ENCODE assay signal across 12 mouse cellular contexts in the genomic region with DNA sequence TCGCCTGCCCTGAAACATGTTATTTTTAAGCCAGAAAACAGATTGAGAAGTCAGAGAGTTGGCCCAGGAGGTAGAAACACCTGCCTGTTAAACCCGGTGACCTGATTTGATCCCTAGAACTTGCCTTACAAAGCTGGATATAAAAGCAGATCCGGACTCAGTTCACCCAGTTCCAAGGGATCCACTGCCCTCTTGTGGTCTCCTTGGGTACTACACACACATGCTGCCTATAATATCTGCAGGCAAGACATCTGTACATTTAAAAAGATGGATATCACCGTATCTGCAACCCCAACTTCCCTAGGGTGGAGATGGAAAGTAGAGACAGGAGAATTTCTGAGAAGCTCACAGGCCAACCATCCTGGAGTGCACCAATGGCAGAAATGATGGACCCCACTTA. TPM values are rescaled to one million over a fixed set of nuclear protein-coding genes. Genes with fewer than 3 reads are reported as not detected.
A peak's percentile ranks its signal among the peaks of the same experiment; 100 is the strongest.
DNase-seq lines count a peak whose midpoint lies in the region; ATAC-seq and TF ChIP-seq lines count a peak whose summit lies in the region.
"Had no signal": no experiment of that assay in that cellular context is flagged by ENCODE, and none has a peak within 500 bp of the region (broad histone marks: within the 10 kb centered on the region; RNA-seq: fewer than 3 reads in every experiment).

No protein-coding gene starts in this region.

- no peak overlapping the region for H3K4me2 ChIP-seq in forebrain, embryonic 13.5 days
- H3K4me2 ChIP-seq: heart, embryonic 13.5 days; midbrain, embryonic 12.5 days had no signal

- no peak for TF ChIP-seq POLR2A in lung, adult 2 months (IDR thresholded peaks at IDR 0.05; ENCODE audit: borderline replicate concordance, extremely low read depth, low read depth, low read length)

- no peaks in the 10 kb centered on the region for H3K27me3 ChIP-seq in forebrain, embryonic 13.5 days
- H3K27me3 ChIP-seq: heart, embryonic 13.5 days; midbrain, embryonic 12.5 days had no signal

- no peak overlapping the region for H3K27ac ChIP-seq in forebrain, embryonic 13.5 days
- H3K27ac ChIP-seq: heart, embryonic 13.5 days; midbrain, embryonic 12.5 days had no signal

- TF ChIP-seq CTCF in lung, adult 2 months (IDR thresholded peaks at IDR 0.05; ENCODE audit: insufficient read depth, low read length): peak; percentile 15; the same call in 1 of the 2 replicates

- no peaks in the 10 kb centered on the region for H3K4me1 ChIP-seq in lung, adult 2 months (ENCODE audit: control insufficient read depth, insufficient read depth, low read length)
- H3K4me1 ChIP-seq in forebrain, embryonic 13.5 days: peaks cover 17% of the 10 kb centered on the region

- 98% methylated on average over 4 of the region's 4 CpGs for WGBS in lung, adult 2 months
- 96% methylated on average over 4 of the region's 4 CpGs for WGBS in forebrain, embryonic 13.5 days

- peaks cover 55% of the 10 kb centered on the region for H3K36me3 ChIP-seq in forebrain, embryonic 13.5 days (ENCODE audit: poor library complexity, severe bottlenecking)

- H3K9ac ChIP-seq in forebrain, embryonic 13.5 days: no peak overlapping the region
- H3K9ac ChIP-seq: heart, embryonic 13.5 days; midbrain, embryonic 12.5 days had no signal

- H3K9me3 ChIP-seq in forebrain, embryonic 13.5 days (replicated peaks): no peaks in the 10 kb centered on the region
- H3K9me3 ChIP-seq: midbrain, embryonic 12.5 days had no signal

- H3K4me3 ChIP-seq in lung, adult 2 months (replicated peaks; ENCODE audit: extremely low read depth, low read depth, low read length): no peak overlapping the region
- H3K4me3 ChIP-seq in forebrain, embryonic 13.5 days: no peak overlapping the region
- H3K4me3 ChIP-seq: heart, embryonic 13.5 days; midbrain, embryonic 12.5 days had no signal

- no peak for ATAC-seq in forebrain, embryonic 13.5 days

- DNase-seq in embryo, embryonic 10.5 days (ENCODE audit: low spot score): peak; percentile 52
- DNase-seq in embryo, embryonic 10 days (ENCODE audit: low spot score): no peak
- no peak for DNase-seq in lung, adult 2 months
- DNase-seq in lung, postnatal 14 days: no peak
- peak; percentile 65 for DNase-seq in NIH3T3 (ENCODE audit: low read depth)
- DNase-seq in retina, embryonic 14.5 days (ENCODE audit: low spot score): peak; percentile 65
- DNase-seq in gastrocnemius, postnatal 25 days: no peak

RNA-seq across cellular contexts. Expression of a gene that starts 3.4 kb away (rescaled TPM):
- polyA plus RNA-seq in lung, adult 2 months (2012; rRNA removed): 37.2 and 39.2 TPM in 2 replicates
- 45.3 and 48.0 TPM in 2 replicates for polyA plus RNA-seq in forebrain, embryonic 13.5 days (2015; fragmentation: Nextera tagmentation; extraction: Ambion mirVana)
- 10 to 100 TPM; 15.7 to 17.1 TPM for total RNA-seq in gastrocnemius, postnatal 25 days (2021)

RNA-seq across cellular contexts. Expression of a gene that starts 3.5 kb away (rescaled TPM):
- polyA plus RNA-seq in lung, adult 2 months (2012; rRNA removed): 15.7 and 15.8 TPM in 2 replicates
- 19.0 TPM in 2 replicates for polyA plus RNA-seq in forebrain, embryonic 13.5 days (2015; fragmentation: Nextera tagmentation; extraction: Ambion mirVana)
- total RNA-seq in gastrocnemius, postnatal 25 days (2021): 1 to 10 TPM; 4.8 to 6.3 TPM

RNA-seq across cellular contexts. Expression of a gene that starts 18.1 kb away (rescaled TPM):
- polyA plus RNA-seq in lung, adult 2 months (2012; rRNA removed): 1.6 TPM in 2 replicates
- polyA plus RNA-seq in forebrain, embryonic 13.5 days (2015; fragmentation: Nextera tagmentation; extraction: Ambion mirVana): 0.65 TPM in 1 of 2 replicates, not detected in the other
- not detected for total RNA-seq in gastrocnemius, postnatal 25 days (2021)
- total RNA-seq: left cerebral cortex, adult 18-20 months had no signal
- polyA plus RNA-seq: heart, embryonic 13.5 days; midbrain, embryonic 12.5 days; spleen, adult 2 months had no signal

RNA-seq across cellular contexts. Expression of a gene that starts 27.1 kb away (rescaled TPM):
- 2.0 and 2.4 TPM in 2 replicates for polyA plus RNA-seq in lung, adult 2 months (2012; rRNA removed)
- 1.1 and 2.3 TPM in 2 replicates for polyA plus RNA-seq in forebrain, embryonic 13.5 days (2015; fragmentation: Nextera tagmentation; extraction: Ambion mirVana)
- total RNA-seq in gastrocnemius, postnatal 25 days (2021): under 1 TPM in 1 of 2 experiments, not detected in 1; 0.18 TPM

RNA-seq across cellular contexts. Expression of a gene that starts 27.4 kb away (rescaled TPM):
- polyA plus RNA-seq in lung, adult 2 months (2012; rRNA removed): 75.8 and 89.2 TPM in 2 replicates
- polyA plus RNA-seq in forebrain, embryonic 13.5 days (2015; fragmentation: Nextera tagmentation; extraction: Ambion mirVana): 14.8 and 15.8 TPM in 2 replicates
- total RNA-seq in gastrocnemius, postnatal 25 days (2021): 10 to 100 TPM; 44.3 to 48.3 TPM

Comparison
In these comparisons a context has a peak if more than half of its experiments do, and no peak if none do; other contexts are left out.
1. DNase-seq: peak in embryo, embryonic 10.5 days (single experiment), NIH3T3 (single experiment) and retina, embryonic 14.5 days (single experiment); none in embryo, embryonic 10 days (single experiment), lung, adult 2 months (single experiment), lung, postnatal 14 days (single experiment) and gastrocnemius, postnatal 25 days (single experiment).